In the genomic region with DNA sequence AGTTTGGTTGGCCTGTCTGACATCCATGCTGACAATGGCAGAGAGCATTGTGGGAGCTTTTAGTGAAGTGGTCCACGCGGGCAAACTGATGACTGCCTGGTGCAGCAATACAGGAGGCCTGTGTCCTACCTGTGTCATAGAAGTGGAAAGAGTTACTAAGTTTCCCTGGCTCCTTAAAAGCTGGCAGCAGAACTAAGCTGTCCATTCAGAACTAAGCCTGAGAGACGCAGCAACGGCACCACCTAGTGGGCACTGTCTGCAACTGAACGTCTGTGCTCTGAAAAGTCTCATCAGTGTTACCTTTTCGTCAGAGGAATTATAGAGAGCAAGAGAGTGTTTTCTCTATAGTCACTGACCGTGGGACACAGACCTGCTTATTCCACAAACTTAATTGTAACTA, we compare ENCODE assay signal across 9 mouse cellular contexts.
DNase-seq lines count a peak whose midpoint lies in the region; ATAC-seq and TF ChIP-seq lines count a peak whose summit lies in the region.
"Had no signal": no experiment of that assay in that cellular context is flagged by ENCODE, and none has a peak within 500 bp of the region (broad histone marks: within the 10 kb centered on the region; RNA-seq: fewer than 3 reads in every experiment).

No protein-coding gene starts in this region.

- H3K4me1 ChIP-seq in heart, embryonic 12.5 days (replicated peaks): no peaks in the 10 kb centered on the region
- peaks cover 8% of the 10 kb centered on the region for H3K4me1 ChIP-seq in forebrain, embryonic 10.5 days
- H3K4me1 ChIP-seq in hindbrain, embryonic 16.5 days (ENCODE audit: control insufficient read depth, insufficient read depth, low read depth, low read length): no peaks in the 10 kb centered on the region
- 0 out of 2 replicates have a peak, but pooled peaks cover 2% of the 10 kb centered on the region for H3K4me1 ChIP-seq in midbrain, embryonic 11.5 days (ENCODE audit: control insufficient read depth, insufficient read depth, low read length)
- H3K4me1 ChIP-seq in stomach, postnatal 0 days (replicated peaks; ENCODE audit: control insufficient read depth, insufficient read depth): no peaks in the 10 kb centered on the region

- H3K27me3 ChIP-seq in heart, embryonic 12.5 days (replicated peaks): 0 out of 2 replicates have a peak, but pooled peaks cover 5% of the 10 kb centered on the region
- no peaks in the 10 kb centered on the region for H3K27me3 ChIP-seq in forebrain, embryonic 10.5 days (ENCODE audit: poor library complexity, severe bottlenecking)
- no peaks in the 10 kb centered on the region for H3K27me3 ChIP-seq in hindbrain, embryonic 16.5 days (replicated peaks; ENCODE audit: control insufficient read depth, insufficient read depth, low read length)
- no peaks in the 10 kb centered on the region for H3K27me3 ChIP-seq in midbrain, embryonic 11.5 days (ENCODE audit: control insufficient read depth, insufficient read depth, low read length)
- H3K27me3 ChIP-seq in stomach, postnatal 0 days (ENCODE audit: control insufficient read depth, insufficient read depth, low read length): no peaks in the 10 kb centered on the region

- no peak for ATAC-seq in heart, embryonic 12.5 days (ENCODE audit: insufficient number of reproducible peaks, low FRiP score)
- ATAC-seq in hindbrain, embryonic 16.5 days: peak; percentile 55; the same call in 1 of the 2 replicates
- ATAC-seq in midbrain, embryonic 11.5 days (ENCODE audit: low FRiP score): peak; percentile 55; the same call in 1 of the 2 replicates
- 0 out of 2 replicates have a peak, but pooled peaks have one; percentile 45 for ATAC-seq in stomach, postnatal 0 days (ENCODE audit: low FRiP score, low TSS enrichment)

- TF ChIP-seq CTCF in brain, embryonic 14.5 days (IDR thresholded peaks at IDR 0.05; ENCODE audit: borderline replicate concordance, extremely low read depth, insufficient read depth, insufficient read length): peak; percentile 94
- TF ChIP-seq CTCF in stomach, postnatal 0 days (IDR thresholded peaks at IDR 0.05; ENCODE audit: low read depth): peak; percentile 98

- no peaks in the 10 kb centered on the region for H3K36me3 ChIP-seq in heart, embryonic 12.5 days
- H3K36me3 ChIP-seq in forebrain, embryonic 10.5 days (replicated peaks): no peaks in the 10 kb centered on the region
- no peaks in the 10 kb centered on the region for H3K36me3 ChIP-seq in hindbrain, embryonic 16.5 days (ENCODE audit: control insufficient read depth, insufficient read depth, low read length)
- no peaks in the 10 kb centered on the region for H3K36me3 ChIP-seq in midbrain, embryonic 11.5 days (ENCODE audit: control insufficient read depth, insufficient read depth, low read length)
- no peaks in the 10 kb centered on the region for H3K36me3 ChIP-seq in stomach, postnatal 0 days (ENCODE audit: control insufficient read depth, insufficient read depth, low read length)

- no peak for TF ChIP-seq POLR2A in brain, embryonic 14.5 days (IDR thresholded peaks at IDR 0.05; ENCODE audit: borderline replicate concordance, extremely low read depth, insufficient read depth, insufficient read length, poor library complexity, severe bottlenecking)

- DNase-seq in heart, adult 8-10 months (ENCODE audit: low spot score): peak; percentile 48
- DNase-seq in brain, embryonic 14.5 days (ENCODE audit: low read depth): peak; percentile 87
- DNase-seq in forebrain, embryonic 10.5 days (ENCODE audit: extremely low spot score, low spot score): peak; percentile 50
- DNase-seq in left cerebral cortex, adult 18-20 months (ENCODE audit: low spot score in 2 of 2): peak; percentile 85
- peak; percentile 96 for DNase-seq in midbrain, embryonic 11.5 days (ENCODE audit: low spot score, missing footprints)
- peak; percentile 73 for DNase-seq in stomach, postnatal 0 days (ENCODE audit: low spot score)

- H3K27ac ChIP-seq in heart, embryonic 12.5 days (ENCODE audit: poor library complexity, severe bottlenecking): no peak overlapping the region
- no peak overlapping the region for H3K27ac ChIP-seq in forebrain, embryonic 10.5 days
- H3K27ac ChIP-seq in hindbrain, embryonic 16.5 days (ENCODE audit: low read depth, low read length): no peak overlapping the region
- H3K27ac ChIP-seq in midbrain, embryonic 11.5 days (ENCODE audit: low read depth, low read length): no peak overlapping the region
- no peak overlapping the region for H3K27ac ChIP-seq in stomach, postnatal 0 days (replicated peaks)

- no peak overlapping the region for H3K4me2 ChIP-seq in heart, embryonic 12.5 days
- H3K4me2 ChIP-seq in hindbrain, embryonic 16.5 days (ENCODE audit: low read length): no peak overlapping the region
- no peak overlapping the region for H3K4me2 ChIP-seq in midbrain, embryonic 11.5 days
- H3K4me2 ChIP-seq in stomach, postnatal 0 days (replicated peaks; ENCODE audit: low read depth): no peak overlapping the region

- WGBS in heart, embryonic 12.5 days: 8% methylated on average over 7 of the region's 7 CpGs
- 13% methylated on average over 7 of the region's 7 CpGs for WGBS in forebrain, embryonic 10.5 days
- 10% methylated on average over 7 of the region's 7 CpGs for WGBS in hindbrain, embryonic 16.5 days
- 9% methylated on average over 7 of the region's 7 CpGs for WGBS in midbrain, embryonic 11.5 days
- 4% methylated on average over 7 of the region's 7 CpGs for WGBS in stomach, postnatal 0 days

- no peak overlapping the region for H3K9ac ChIP-seq in heart, embryonic 12.5 days
- no peak overlapping the region for H3K9ac ChIP-seq in hindbrain, embryonic 16.5 days (ENCODE audit: low read depth, low read length)
- no peak overlapping the region for H3K9ac ChIP-seq in midbrain, embryonic 11.5 days (ENCODE audit: low read length)
- no peak overlapping the region for H3K9ac ChIP-seq in stomach, postnatal 0 days (ENCODE audit: low read length)

- no peak for TF ChIP-seq EP300 in stomach, postnatal 0 days (optimal IDR thresholded peaks at IDR 0.05)

- H3K9me3 ChIP-seq in heart, embryonic 12.5 days (replicated peaks): peaks cover 16% of the 10 kb centered on the region
- H3K9me3 ChIP-seq in forebrain, embryonic 10.5 days: peaks cover 4% of the 10 kb centered on the region; the same call in 1 of the 2 replicates
- H3K9me3 ChIP-seq in hindbrain, embryonic 16.5 days (ENCODE audit: control insufficient read depth, low read length): no peaks in the 10 kb centered on the region
- H3K9me3 ChIP-seq in midbrain, embryonic 11.5 days (ENCODE audit: control insufficient read depth, low read length): no peaks in the 10 kb centered on the region
- no peaks in the 10 kb centered on the region for H3K9me3 ChIP-seq in stomach, postnatal 0 days (ENCODE audit: control insufficient read depth, low read length)

- no peak overlapping the region for H3K4me3 ChIP-seq in heart, embryonic 12.5 days
- H3K4me3 ChIP-seq in forebrain, embryonic 10.5 days: no peak overlapping the region
- H3K4me3 ChIP-seq in hindbrain, embryonic 16.5 days (ENCODE audit: low read length): no peak overlapping the region
- H3K4me3 ChIP-seq in midbrain, embryonic 11.5 days (ENCODE audit: low read depth, low read length): no peak overlapping the region
- H3K4me3 ChIP-seq in stomach, postnatal 0 days (ENCODE audit: low read depth, low read length): no peak overlapping the region
- H3K4me3 ChIP-seq: myocyte had no signal
